Mouse (Mus musculus) urinary bladder, postnatal 14 days (tissue): ENCODE measurements around the gene Tmem35b.
A peak's percentile ranks its signal among the peaks of the same experiment; 100 is the strongest.

ENCODE experiments used
- DNase-seq: peaks from one replicate; pipeline ENCODE4 v3.0.0; 2021; ENCODE audit warnings: low spot score

Gene Tmem35b

DNA sequence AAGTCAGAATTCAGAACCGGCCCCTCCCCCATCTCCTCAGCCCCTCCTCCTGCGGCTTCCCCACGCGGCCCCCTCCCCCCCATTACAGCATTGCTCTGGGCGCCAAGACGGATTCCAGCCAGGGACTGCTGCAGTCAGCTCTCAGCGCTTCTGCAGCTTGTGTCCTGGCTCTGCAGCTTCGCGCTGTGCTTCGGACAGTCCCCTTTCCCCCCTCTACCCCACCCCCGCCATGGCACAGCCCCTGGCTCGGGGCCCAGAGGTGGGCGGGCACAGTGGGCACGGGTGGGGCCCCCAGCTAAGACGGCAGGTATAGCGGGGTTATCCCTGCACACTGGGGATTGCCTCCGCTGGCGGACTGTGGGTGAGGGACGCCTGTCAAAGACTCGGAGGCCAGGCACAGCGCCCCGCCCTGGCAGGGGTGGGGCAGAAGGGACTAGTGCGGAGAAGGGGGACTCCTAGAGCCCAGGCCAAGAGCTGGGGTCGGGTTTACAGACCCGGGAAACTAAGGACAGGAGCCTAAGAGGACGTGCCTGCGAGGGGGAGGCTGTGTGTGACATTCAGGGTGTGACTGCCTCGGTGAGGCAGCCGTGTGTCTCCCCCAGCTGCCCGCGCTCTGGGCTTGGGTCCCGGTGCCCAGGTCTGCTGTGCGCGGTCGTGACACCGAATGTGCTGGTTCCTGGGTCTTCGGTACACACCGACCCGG is 44.9 kb downstream of the Tmem35b start:
- DNase-seq = peak; percentile 6

DNA sequence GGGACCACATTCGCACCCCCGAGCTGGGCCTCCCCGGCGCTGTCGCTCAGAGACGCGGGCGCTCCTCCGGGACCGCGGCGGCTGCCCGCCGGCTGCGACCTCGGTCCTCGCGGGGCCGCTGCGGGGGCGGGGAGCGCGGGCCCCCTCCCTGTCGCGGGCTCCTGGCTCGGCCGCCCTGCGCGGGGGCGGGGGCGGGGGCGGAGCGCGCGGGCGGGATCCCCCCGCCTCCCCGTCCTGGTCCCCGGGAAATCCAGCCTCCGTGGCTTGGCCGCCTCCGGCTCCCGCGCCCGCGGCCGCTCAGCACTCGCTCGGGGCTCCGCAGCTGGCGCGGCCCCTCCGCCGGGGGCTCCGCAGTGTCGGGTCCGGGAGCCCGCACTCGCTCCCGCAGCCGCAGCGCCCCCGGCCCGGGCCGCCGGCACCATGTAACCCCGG is 45.4 kb downstream of the Tmem35b start, which contains the start of gene Dlgap3:
TSS of gene Dlgap3 (plus strand) at position 291 of the 432 bp plus-strand sequence.
- no peak for DNase-seq

GRCm38 (mm10) chr4:127169346-127170221 is 46.1 kb downstream of the Tmem35b start:
- no peak for DNase-seq

DNA sequence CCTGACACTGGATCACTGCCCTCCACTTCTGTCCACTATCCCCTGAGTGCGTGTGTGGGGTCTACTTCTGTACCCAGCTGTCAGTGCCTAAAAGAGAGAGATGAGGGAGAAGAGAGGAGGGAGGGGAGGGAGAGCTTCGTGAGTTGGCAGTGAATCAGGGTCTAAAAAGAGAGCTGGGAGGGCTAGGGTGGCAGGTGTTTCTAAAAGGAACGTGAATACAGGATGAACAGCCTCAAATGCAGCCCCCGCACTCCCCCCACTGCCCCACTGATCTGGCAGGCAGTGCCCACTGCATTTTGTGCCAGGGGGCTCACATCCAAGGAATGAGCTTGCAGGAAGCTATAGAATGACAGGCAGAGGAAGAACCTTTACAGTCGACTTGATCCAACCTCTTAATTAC is 47.4 kb downstream of the Tmem35b start:
- no peak for DNase-seq

GRCm38 (mm10) chr4:127171341-127171905 is 47.9 kb downstream of the Tmem35b start:
- DNase-seq = no peak

DNA sequence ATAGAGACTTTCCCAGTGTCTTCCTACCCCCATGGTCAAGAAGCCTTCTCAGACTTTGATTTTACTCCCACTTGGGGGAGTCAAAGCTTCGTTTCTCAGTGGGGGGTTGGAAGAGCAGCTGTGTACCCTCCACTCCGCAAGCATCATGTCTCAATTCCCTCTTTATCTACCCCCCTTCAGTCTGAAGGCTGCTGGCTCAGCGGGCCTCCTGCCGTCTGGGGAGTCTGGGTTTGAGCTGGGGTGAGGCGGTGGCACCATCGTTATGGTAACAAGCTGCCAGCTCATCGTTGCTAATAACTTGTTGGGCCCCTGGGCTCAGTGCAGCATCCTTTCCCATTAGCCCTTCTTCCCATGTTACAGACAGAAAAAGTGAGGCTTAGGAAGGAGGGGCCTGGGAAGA is 48.6 kb downstream of the Tmem35b start:
- DNase-seq = no peak

GRCm38 (mm10) chr4:127172614-127173013 is 49.1 kb downstream of the Tmem35b start:
- DNase-seq = no peak

DNA sequence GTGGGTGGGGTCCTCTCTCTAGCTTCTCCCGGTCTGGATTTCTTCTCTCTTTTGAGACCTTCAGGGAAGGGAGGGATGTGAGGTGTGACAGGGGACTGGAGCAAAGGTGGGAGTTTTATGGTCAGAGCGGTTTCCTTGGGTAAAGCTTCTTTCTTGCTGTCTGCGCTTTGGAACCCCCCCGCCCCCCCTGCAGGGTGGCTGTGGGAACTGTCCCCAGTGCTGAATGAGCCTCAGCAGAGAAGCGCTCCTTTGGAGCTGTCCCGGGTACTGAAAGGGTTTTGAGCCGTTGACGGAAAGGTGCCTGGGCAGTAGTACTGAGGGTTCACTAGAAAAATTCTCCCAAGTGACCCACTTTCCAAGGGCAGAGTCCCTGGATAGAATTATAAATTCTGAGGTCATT is 50.0 kb downstream of the Tmem35b start:
- peak; percentile 65 for DNase-seq

GRCm38 (mm10) chr4:127174075-127174899 is 50.8 kb downstream of the Tmem35b start:
- DNase-seq = no peak

DNA sequence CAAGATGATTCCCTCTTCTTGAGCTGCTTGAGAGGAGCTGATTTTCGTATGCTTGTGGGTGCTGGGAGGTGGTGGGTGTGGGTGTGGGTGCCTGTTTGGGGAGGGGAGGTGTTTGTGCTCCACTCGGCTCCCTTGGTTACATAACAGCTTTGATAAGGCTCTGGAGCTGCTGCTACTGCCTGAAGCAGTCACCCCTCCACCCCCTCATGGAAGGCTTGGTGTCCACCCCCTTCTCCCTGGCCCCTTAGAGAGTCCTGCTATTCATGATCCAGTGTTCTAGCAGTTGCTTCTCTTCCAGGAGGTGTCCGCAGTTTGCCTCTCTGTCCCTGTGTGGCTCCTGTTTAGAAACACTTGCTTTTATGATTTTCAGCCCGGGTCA is 51.4 kb downstream of the Tmem35b start:
- no peak for DNase-seq

- DNase-seq = no peak
These were observed 54.5 kb downstream of the Tmem35b start for GRCm38 (mm10) chr4:127177961-127178360.

- no peak for DNase-seq
These were observed 55.2 kb downstream of the Tmem35b start for GRCm38 (mm10) chr4:127178671-127179070.
